Mouse (Mus musculus): ENCODE measurements at regions not wholly inside any gene's neighbourhood (a gene's known extent, or its start where the extent isn't known, plus 50 kb on each side); places are given as distances from the start of the nearest gene placed in this dataset.

DNA sequence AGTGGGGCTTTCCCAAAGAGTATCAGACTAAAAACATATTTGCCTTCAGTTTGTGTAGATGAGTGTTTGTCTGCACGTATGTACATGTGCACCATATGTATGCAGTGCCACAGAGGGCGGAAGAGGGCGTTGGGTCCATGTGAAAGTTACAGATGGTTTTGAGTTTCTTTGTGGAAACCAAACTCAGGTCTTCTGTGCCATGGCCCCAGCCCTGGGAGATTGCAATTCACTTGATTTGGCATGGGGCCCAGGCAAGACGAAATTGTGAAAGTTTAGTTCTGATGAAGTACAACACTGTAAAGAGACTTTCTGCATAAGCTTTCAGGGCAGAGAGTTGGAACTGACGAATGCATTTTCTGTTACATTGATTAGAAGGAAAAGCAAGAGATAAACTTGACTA is 255.4 kb upstream of the Nbea start:
- H3K9ac ChIP-seq (ENCODE audit: control insufficient read depth, low read depth, low read length, poor library complexity, severe bottlenecking): no peak overlapping the region
- no peaks in the 10 kb centered on the region for H3K36me3 ChIP-seq (ENCODE audit: control insufficient read depth in 1 of 2, insufficient read depth in 2 of 2, low read length in 2 of 2)
- H3K79me2 ChIP-seq (ENCODE audit: control insufficient read depth, insufficient read depth, low read length, poor library complexity): no peaks in the 10 kb centered on the region
- TF ChIP-seq POLR2AphosphoS5 (IDR thresholded peaks at IDR 0.05; ENCODE audit: borderline replicate concordance, low read depth, low read length) (no peak), CHD1 (IDR thresholded peaks at IDR 0.05; ENCODE audit: low read depth, low read length) (no peak), CTCF (IDR thresholded peaks at IDR 0.05 in 2 of 3, conservative IDR thresholded peaks at IDR 0.05 in 1 of 3; ENCODE audit: control insufficient read depth in 1 of 3, insufficient read depth in 1 of 3, low read depth in 2 of 3, low read length in 3 of 3, poor library complexity in 1 of 3, severe bottlenecking in 1 of 3) (no peak), CHD2 (IDR thresholded peaks at IDR 0.05; ENCODE audit: low read length) (no peak), NELFE (IDR thresholded peaks at IDR 0.05; ENCODE audit: low read depth, low read length) (no peak), KAT2A (conservative IDR thresholded peaks at IDR 0.05; ENCODE audit: low read depth, low read length) (no peak), JUND (IDR thresholded peaks at IDR 0.05; ENCODE audit: low read depth, low read length) (no peak), MAX (IDR thresholded peaks at IDR 0.05; ENCODE audit: low read length) (no peak), RCOR1 (IDR thresholded peaks at IDR 0.05; ENCODE audit: low read depth, low read length) (no peak), USF1 (IDR thresholded peaks at IDR 0.05; ENCODE audit: low read depth, low read length) (no peak), MYB (IDR thresholded peaks at IDR 0.05; ENCODE audit: low read depth, low read length) (no peak), POLR2A (IDR thresholded peaks at IDR 0.05; ENCODE audit: control insufficient read depth in 1 of 2, insufficient read depth in 1 of 2, low read depth in 1 of 2, low read length in 2 of 2, poor library complexity in 1 of 2) (no peak), HCFC1 (IDR thresholded peaks at IDR 0.05; ENCODE audit: low read depth, low read length) (no peak), MXI1 (IDR thresholded peaks at IDR 0.05; ENCODE audit: low read depth, low read length) (no peak), E2F4 (IDR thresholded peaks at IDR 0.05; ENCODE audit: borderline replicate concordance, low read depth, low read length) (no peak), SMC3 (IDR thresholded peaks at IDR 0.05; ENCODE audit: low read depth, low read length) (no peak), UBTF (IDR thresholded peaks at IDR 0.05; ENCODE audit: borderline replicate concordance, insufficient read depth, low read depth, low read length) (no peak), EP300 (IDR thresholded peaks at IDR 0.05; ENCODE audit: low read depth in 1 of 2, low read length in 2 of 2) (no peak)
- H3K9me3 ChIP-seq (replicated peaks; ENCODE audit: insufficient read depth, low read length): no peaks in the 10 kb centered on the region
- H3K27ac ChIP-seq (ENCODE audit: control insufficient read depth, low read depth, low read length): no peak overlapping the region
- H3K4me1 ChIP-seq (ENCODE audit: control insufficient read depth in 1 of 2, insufficient read depth in 2 of 2, low read length in 2 of 2): no peaks in the 10 kb centered on the region
- H3K27me3 ChIP-seq (ENCODE audit: control insufficient read depth in 1 of 2, insufficient read depth in 2 of 2, low read length in 2 of 2): no peaks in the 10 kb centered on the region
- no peak overlapping the region for H3K4me3 ChIP-seq (ENCODE audit: control insufficient read depth in 1 of 2, insufficient read depth in 1 of 2, low read depth in 2 of 2, low read length in 2 of 2)
- no peak for DNase-seq (ENCODE audit: low read depth, low spot score)

DNA sequence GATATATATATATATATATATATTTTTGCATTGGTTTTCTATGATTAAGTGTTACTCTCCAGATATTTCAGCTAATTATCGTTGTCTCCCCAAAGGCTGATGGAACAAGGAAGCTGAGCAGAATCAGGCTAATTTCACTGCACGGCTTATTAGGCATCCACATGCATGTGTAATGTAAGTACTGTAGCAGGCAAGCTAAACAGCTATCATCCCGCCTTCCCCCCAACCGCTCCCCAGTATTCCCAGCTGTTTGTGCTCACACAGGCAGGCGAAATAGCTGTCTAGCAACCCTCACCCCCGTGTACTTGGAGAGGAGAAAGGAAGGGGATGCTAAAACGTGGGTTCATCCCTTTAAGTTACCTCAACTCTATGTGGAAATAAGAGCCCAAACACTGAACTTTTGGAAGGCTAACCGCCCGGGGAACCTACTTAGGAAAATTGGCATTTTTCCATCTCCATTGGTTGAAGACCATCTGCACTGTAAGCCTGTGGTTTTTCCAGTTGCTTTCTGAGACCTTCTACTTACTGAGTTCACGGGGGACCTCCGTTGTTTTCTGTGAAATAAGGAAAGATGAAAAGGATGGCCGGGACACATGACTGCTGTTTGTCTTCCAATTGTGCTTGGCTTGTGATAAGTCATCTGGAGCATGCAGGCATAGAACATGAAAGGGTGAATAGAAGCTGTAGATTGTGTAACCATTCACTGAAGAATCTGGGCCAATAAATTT is 254.7 kb upstream of the Nbea start:
- no peaks in the 10 kb centered on the region for H3K36me3 ChIP-seq (ENCODE audit: control insufficient read depth in 1 of 2, insufficient read depth in 2 of 2, low read length in 2 of 2)
- H3K27me3 ChIP-seq (ENCODE audit: control insufficient read depth in 1 of 2, insufficient read depth in 2 of 2, low read length in 2 of 2): no peaks in the 10 kb centered on the region
- H3K79me2 ChIP-seq (ENCODE audit: control insufficient read depth, insufficient read depth, low read length, poor library complexity): no peaks in the 10 kb centered on the region
- H3K9me3 ChIP-seq (replicated peaks; ENCODE audit: insufficient read depth, low read length): no peaks in the 10 kb centered on the region
- H3K9ac ChIP-seq (ENCODE audit: control insufficient read depth, low read depth, low read length, poor library complexity, severe bottlenecking): no peak overlapping the region
- no peaks in the 10 kb centered on the region for H3K4me1 ChIP-seq (ENCODE audit: control insufficient read depth in 1 of 2, insufficient read depth in 2 of 2, low read length in 2 of 2)
- TF ChIP-seq JUND (IDR thresholded peaks at IDR 0.05; ENCODE audit: low read depth, low read length) (no peak), POLR2AphosphoS5 (IDR thresholded peaks at IDR 0.05; ENCODE audit: borderline replicate concordance, low read depth, low read length) (no peak), EP300 (IDR thresholded peaks at IDR 0.05; ENCODE audit: low read depth in 1 of 2, low read length in 2 of 2) (no peak), TBP (IDR thresholded peaks at IDR 0.05; ENCODE audit: low read depth, low read length) (no peak), ZNF384 (IDR thresholded peaks at IDR 0.05; ENCODE audit: low read depth, low read length) (no peak), RAD21 (IDR thresholded peaks at IDR 0.05; ENCODE audit: low read depth, low read length) (no peak), POLR2AphosphoS2 (IDR thresholded peaks at IDR 0.05; ENCODE audit: low read length) (no peak), TCF12 (IDR thresholded peaks at IDR 0.05; ENCODE audit: low read depth, low read length) (no peak)
- H3K4me3 ChIP-seq (ENCODE audit: control insufficient read depth in 1 of 2, insufficient read depth in 1 of 2, low read depth in 2 of 2, low read length in 2 of 2): no peak overlapping the region
- DNase-seq (ENCODE audit: low read depth, low spot score): no peak
- H3K27ac ChIP-seq (ENCODE audit: control insufficient read depth, low read depth, low read length): no peak overlapping the region
